Mouse (Mus musculus) cortical plate, adult 2 months (tissue): ENCODE data around the gene Oser1.

Source experiments
- CTCF ChIP-seq: fragments of 200-500 bp; IDR thresholded peaks from 2 replicates; pipeline ENCODE4 v1.5.1; 2011; ENCODE audit warnings: mild to moderate bottlenecking, control low read depth, low read length; ENCODE audit not compliant: insufficient read depth; ENCODE audit errors: extremely low read depth
- POLR2A ChIP-seq: fragments of 200-500 bp; IDR thresholded peaks from 2 replicates; pipeline ENCODE4 v1.6.1; 2011; ENCODE audit warnings: mild to moderate bottlenecking, low read length, control low read depth; ENCODE audit not compliant: insufficient read depth; ENCODE audit errors: extremely low read depth

- no peak for TF ChIP-seq CTCF
- TF ChIP-seq POLR2A, result no peak
Observed at GRCm38 (mm10) chr2:163433971-163434370, 9.5 kb upstream of the Oser1 start.
